ENCODE assay signal across 19 mouse cellular contexts in genomic region chr16:33745457-33745856, GRCm38 (mm10). TPM values are rescaled to one million over a fixed set of nuclear protein-coding genes. Genes with fewer than 3 reads are reported as not detected.
DNase-seq lines count a peak whose midpoint lies in the region; ATAC-seq and TF ChIP-seq lines count a peak whose summit lies in the region.
"Had no signal": no experiment of that assay in that cellular context is flagged by ENCODE, and none has a peak within 500 bp of the region (broad histone marks: within the 10 kb centered on the region; RNA-seq: fewer than 3 reads in every experiment).

No protein-coding gene starts in this region.

- peak; percentile 39 for DNase-seq in lung, postnatal 25 days (ENCODE audit: low spot score)
- DNase-seq in lung, adult 2 months = no peak
- DNase-seq in CH12.LX (ENCODE audit: extremely low read depth) = peak; percentile 96
- no peak for DNase-seq in kidney, postnatal 10 days
- DNase-seq in heart, postnatal 10 days = no peak
- DNase-seq: adrenal gland, postnatal 14 days; forebrain, postnatal 0 days; kidney, adult 11 months; right cerebral cortex, adult 18-20 months had no signal

- in situ Hi-C loops in CH12.LX (cut with MboI; ENCODE audit: low pct_ligation_motif_present, low pct_unique_long_range_greater_than_20kb, low sequenced_read_pairs) = loop anchor here (5.0 to 10.0 kb wide), 2 partner anchors 57 to 441 kb away; no protein-coding TSS in a partner anchor

- peak overlapping the region; percentile 93 for H3K27ac ChIP-seq in CH12.LX (ENCODE audit: insufficient read depth, low read depth)
- no peak overlapping the region for H3K27ac ChIP-seq in intestine, embryonic 15.5 days
- H3K27ac ChIP-seq in heart, embryonic 12.5 days (ENCODE audit: poor library complexity, severe bottlenecking) = no peak overlapping the region
- H3K27ac ChIP-seq: embryonic facial prominence, embryonic 15.5 days; hindbrain, embryonic 14.5 days; lung, embryonic 15.5 days had no signal

- H3K27me3 ChIP-seq in CH12.LX (replicated peaks) = no peaks in the 10 kb centered on the region
- H3K27me3 ChIP-seq in intestine, embryonic 15.5 days (replicated peaks) = no peaks in the 10 kb centered on the region
- no peaks in the 10 kb centered on the region for H3K27me3 ChIP-seq in heart, embryonic 12.5 days (replicated peaks)
- H3K27me3 ChIP-seq: embryonic facial prominence, embryonic 15.5 days; lung, embryonic 15.5 days; Patski had no signal

- no peak; the same call in none of the 2 replicates for TF ChIP-seq RAD21 in CH12.LX (IDR thresholded peaks at IDR 0.05; ENCODE audit: low read depth, low read length)

- peaks cover 2% of the 10 kb centered on the region; the same call in 1 of the 2 replicates for H3K4me1 ChIP-seq in lung, adult 2 months (ENCODE audit: control insufficient read depth, insufficient read depth, low read length)
- peaks cover 24 to 75% of the 10 kb centered on the region in 2 experiments for H3K4me1 ChIP-seq in CH12.LX (ENCODE audit: control insufficient read depth in 1 of 2, insufficient read depth in 2 of 2)
- H3K4me1 ChIP-seq in intestine, embryonic 15.5 days (replicated peaks) = peaks cover under 1% of the 10 kb centered on the region; the same call in 1 of the 2 replicates
- H3K4me1 ChIP-seq in heart, embryonic 12.5 days (replicated peaks) = peaks cover 20% of the 10 kb centered on the region

- TF ChIP-seq POLR2A in lung, adult 2 months (IDR thresholded peaks at IDR 0.05; ENCODE audit: borderline replicate concordance, extremely low read depth, low read depth, low read length) = no peak
- TF ChIP-seq POLR2A in CH12.LX (IDR thresholded peaks at IDR 0.05; ENCODE audit: low read depth, low read length) = no peak

- intact Hi-C loops in heart, postnatal 10 days (cut with DNase I) = loop anchor here (5.0 kb wide), 1 partner anchor 52 kb away; no protein-coding TSS in a partner anchor

- 63% methylated on average over 7 of the region's 7 CpGs for WGBS in lung, adult 2 months
- 73% methylated on average over 7 of the region's 7 CpGs for WGBS in intestine, embryonic 15.5 days
- WGBS in heart, embryonic 12.5 days = 79% methylated on average over 7 of the region's 7 CpGs

- ATAC-seq in intestine, embryonic 15.5 days = peak; percentile 78
- ATAC-seq in neutrophil, adult 5-6 weeks (ENCODE audit: extremely low read depth, insufficient number of reproducible peaks, low FRiP score, poor library complexity, severe bottlenecking) = peak; percentile 72
- no peak for ATAC-seq in heart, embryonic 12.5 days (ENCODE audit: insufficient number of reproducible peaks, low FRiP score)
- ATAC-seq: Patski had no signal

- H3K36me3 ChIP-seq in CH12.LX (replicated peaks in 1 of 2; ENCODE audit: control insufficient read depth in 1 of 2, insufficient read depth in 1 of 2, low read length in 1 of 2) = peaks cover 70 to 83% of the 10 kb centered on the region in 2 experiments
- no peaks in the 10 kb centered on the region for H3K36me3 ChIP-seq in intestine, embryonic 15.5 days
- peaks cover 77% of the 10 kb centered on the region for H3K36me3 ChIP-seq in heart, embryonic 12.5 days

- H3K9ac ChIP-seq in CH12.LX (ENCODE audit: insufficient read depth, low read depth) = no peak overlapping the region; the same call in 1 of the 2 replicates
- no peak overlapping the region for H3K9ac ChIP-seq in intestine, embryonic 15.5 days
- H3K9ac ChIP-seq in heart, embryonic 12.5 days = no peak overlapping the region
- H3K9ac ChIP-seq: embryonic facial prominence, embryonic 15.5 days; forebrain, postnatal 0 days; hindbrain, embryonic 14.5 days; lung, embryonic 15.5 days had no signal

- peak overlapping the region; percentile 78 for H3K4me2 ChIP-seq in CH12.LX (ENCODE audit: insufficient read depth, low read depth, poor library complexity, severe bottlenecking)
- no peak overlapping the region for H3K4me2 ChIP-seq in intestine, embryonic 15.5 days (replicated peaks)
- no peak overlapping the region for H3K4me2 ChIP-seq in heart, embryonic 12.5 days
- H3K4me2 ChIP-seq: embryonic facial prominence, embryonic 15.5 days; heart, embryonic 11.5 days; hindbrain, embryonic 14.5 days; lung, embryonic 15.5 days had no signal

- no peaks in the 10 kb centered on the region for H3K9me3 ChIP-seq in CH12.LX (replicated peaks; ENCODE audit: low read length)
- H3K9me3 ChIP-seq in intestine, embryonic 15.5 days = no peaks in the 10 kb centered on the region
- no peaks in the 10 kb centered on the region for H3K9me3 ChIP-seq in heart, embryonic 12.5 days (replicated peaks)
- H3K9me3 ChIP-seq: embryonic facial prominence, embryonic 15.5 days; lung, embryonic 15.5 days had no signal

- dilution Hi-C loops in CH12.LX (cut with MboI; ENCODE audit: extremely low pct_ligation_motif_present, extremely low pct_unique_long_range_greater_than_20kb, low sequenced_read_pairs) = no loop called here

- peaks cover 5% of the 10 kb centered on the region for H3K79me2 ChIP-seq in CH12.LX (replicated peaks; ENCODE audit: control insufficient read depth, extremely low read depth, insufficient read depth, poor library complexity, severe bottlenecking)

- TF ChIP-seq CTCF in lung, adult 2 months (IDR thresholded peaks at IDR 0.05; ENCODE audit: insufficient read depth, low read length) = no peak
- TF ChIP-seq CTCF in CH12.LX (conservative IDR thresholded peaks at IDR 0.05 in 1 of 2, IDR thresholded peaks at IDR 0.05 in 1 of 2; ENCODE audit: low read depth in 2 of 2, low read length in 2 of 2) = no peak

- H3K4me3 ChIP-seq in lung, adult 2 months (replicated peaks; ENCODE audit: extremely low read depth, low read depth, low read length) = no peak overlapping the region
- peak overlapping the region in 1 of 3 experiments; percentile 13 for H3K4me3 ChIP-seq in CH12.LX (replicated peaks in 1 of 3; ENCODE audit: low read depth in 2 of 3, low read length in 2 of 3, poor library complexity in 1 of 3)
- no peak overlapping the region for H3K4me3 ChIP-seq in intestine, embryonic 15.5 days (replicated peaks)
- no peak overlapping the region for H3K4me3 ChIP-seq in heart, embryonic 12.5 days
- H3K4me3 ChIP-seq: embryonic facial prominence, embryonic 15.5 days; lung, embryonic 15.5 days had no signal

- TF ChIP-seq EP300 in CH12.LX (IDR thresholded peaks at IDR 0.05; ENCODE audit: low read length) = peak; percentile 100

TF ChIP-seq in CH12.LX, 34 proteins besides CTCF, POLR2A, EP300 and RAD21 (continues in another document):
- TF ChIP-seq MEF2A (IDR thresholded peaks at IDR 0.05; ENCODE audit: borderline replicate concordance, low read depth, low read length) (peak; percentile 90), SMC3 (IDR thresholded peaks at IDR 0.05; ENCODE audit: low read depth, low read length) (peak; percentile 10; the same call in 1 of the 2 replicates), HCFC1 (IDR thresholded peaks at IDR 0.05; ENCODE audit: low read depth, low read length) (no peak; the same call in 1 of the 2 replicates), TCF12 (IDR thresholded peaks at IDR 0.05; ENCODE audit: low read depth, low read length) (peak; percentile 86), ZMIZ1 (IDR thresholded peaks at IDR 0.05; ENCODE audit: low read depth, low read length) (peak; percentile 69; the same call in 1 of the 2 replicates), ZKSCAN1 (IDR thresholded peaks at IDR 0.05; ENCODE audit: borderline replicate concordance, low read depth, low read length) (no peak), JUN (IDR thresholded peaks at IDR 0.05; ENCODE audit: insufficient read depth, low read depth, low read length) (peak; percentile 68; the same call in 1 of the 2 replicates), TBP (conservative IDR thresholded peaks at IDR 0.05; ENCODE audit: low read depth, low read length) (0 out of 2 replicates have a peak, but pooled peaks have one; percentile 24), SIN3A (IDR thresholded peaks at IDR 0.05; ENCODE audit: low read length) (peak; percentile 91), E2F4 (IDR thresholded peaks at IDR 0.05; ENCODE audit: insufficient replicate concordance, low read depth, low read length) (0 out of 2 replicates have a peak, but pooled peaks have one; percentile 63), IRF4 (IDR thresholded peaks at IDR 0.05; ENCODE audit: low read depth, low read length) (peak; percentile 100), POLR2AphosphoS2 (IDR thresholded peaks at IDR 0.05; ENCODE audit: low read depth, low read length) (no peak), UBTF (IDR thresholded peaks at IDR 0.05; ENCODE audit: low read depth, low read length) (no peak), USF2 (conservative IDR thresholded peaks at IDR 0.05; ENCODE audit: low read depth, low read length) (no peak), CHD1 (IDR thresholded peaks at IDR 0.05; ENCODE audit: low read depth, low read length) (no peak), MAZ (IDR thresholded peaks at IDR 0.05; ENCODE audit: low read depth, low read length) (peak; percentile 82), USF1 (IDR thresholded peaks at IDR 0.05; ENCODE audit: low read depth, low read length) (no peak), KAT2A (IDR thresholded peaks at IDR 0.05; ENCODE audit: insufficient replicate concordance, low read length) (peak; percentile 73; the same call in 1 of the 2 replicates), JUND (conservative IDR thresholded peaks at IDR 0.05; ENCODE audit: low read depth, low read length) (peak; percentile 88), ETS1 (conservative IDR thresholded peaks at IDR 0.05; ENCODE audit: low read depth, low read length) (peak; percentile 89), RCOR1 (conservative IDR thresholded peaks at IDR 0.05; ENCODE audit: low read depth, low read length) (peak; percentile 98), ELF1 (IDR thresholded peaks at IDR 0.05; ENCODE audit: low read depth, low read length) (peak; percentile 58), PAX5 (IDR thresholded peaks at IDR 0.05; ENCODE audit: low read length) (no peak), MXI1 (IDR thresholded peaks at IDR 0.05; ENCODE audit: low read depth, low read length) (peak; percentile 64; the same call in 1 of the 2 replicates), MYC (IDR thresholded peaks at IDR 0.05; ENCODE audit: low read depth, low read length) (peak; percentile 63; the same call in 1 of the 2 replicates), NRF1 (IDR thresholded peaks at IDR 0.05; ENCODE audit: low read depth, low read length) (0 out of 2 replicates have a peak, but pooled peaks have one; percentile 28), ZNF384 (IDR thresholded peaks at IDR 0.05; ENCODE audit: low read depth, low read length) (peak; percentile 97)

RNA-seq across cellular contexts. Expression of gene Muc13, which starts 48.4 kb away (rescaled TPM):
- 0.25 and 5.1 TPM in 2 replicates for polyA plus RNA-seq in lung, adult 2 months (2012; rRNA removed)
- not detected in 2 replicates for total RNA-seq in CH12.LX (2012; rRNA removed)
- total RNA-seq in CH12.LX (2014; rRNA removed) = not detected in 2 replicates
- polyA plus RNA-seq in CH12.LX (2012; ENCODE audit: insufficient read length, low read depth) = not detected in 2 replicates
- polyA plus RNA-seq in intestine, embryonic 15.5 days (2015; fragmentation: Nextera tagmentation; extraction: Ambion mirVana) = 209 and 261 TPM in 2 replicates
- total RNA-seq in neutrophil, adult 5-6 weeks (2017) = 0.37 and 0.81 TPM in 2 replicates
- polyA plus RNA-seq in heart, embryonic 12.5 days (2016; fragmentation: Nextera tagmentation; extraction: Ambion mirVana) = 0.12 and 0.24 TPM in 2 replicates
- under 1 TPM in 1 of 2 experiments, not detected in 1; 0.07 TPM for total RNA-seq in heart, postnatal 10 days (2021)
- total RNA-seq: forebrain, postnatal 0 days; layer of hippocampus, adult 18-20 months had no signal
- polyA plus RNA-seq: forebrain, postnatal 0 days; hindbrain, embryonic 14.5 days; midbrain, embryonic 16.5 days; Patski had no signal

Comparison
In these comparisons a context has a peak if more than half of its experiments do, and no peak if none do; other contexts are left out.
1. DNase-seq: peak in lung, postnatal 25 days (single experiment) and CH12.LX (single experiment); none in lung, adult 2 months (single experiment), kidney, postnatal 10 days (single experiment) and heart, postnatal 10 days (0 of 2).
2. RNA of gene Muc13, which starts 48.4 kb away (polyA plus RNA-seq): 209 to 261 TPM in intestine, embryonic 15.5 days; 0.25 to 5.1 TPM in lung, adult 2 months, 0.12 to 0.24 TPM in heart, embryonic 12.5 days and not detected in CH12.LX; every median in the first group is over 10 times any median in the second.